Mouse (Mus musculus): ENCODE measurements around the gene Cox17.

GRCm38 (mm10) chr16:38394191-38394618 is 47.4 kb downstream of the Cox17 start:
- TF ChIP-seq CTCF (IDR thresholded peaks at IDR 0.05; ENCODE audit: low read depth, low read length) (no peak), POLR2A (IDR thresholded peaks at IDR 0.05; ENCODE audit: borderline replicate concordance, low read depth, low read length) (no peak)

Measured in bone marrow macrophage, adult 2 months (primary cell).